Mouse (Mus musculus) lung, postnatal 14 days (tissue): ENCODE data around the gene Epb41l4b.

Experiments
- DNase-seq: peaks from one replicate; pipeline ENCODE4 v3.0.0; 2021

Gene Epb41l4b

GRCm38 (mm10) chr4:57153068-57153835 is 10.0 kb upstream of the Epb41l4b start:
- DNase-seq = no peak

GRCm38 (mm10) chr4:57148182-57148581 is 4.9 kb upstream of the Epb41l4b start:
- no peak for DNase-seq

- DNase-seq = no peak
Observed at GRCm38 (mm10) chr4:57142374-57143025, 737 bp downstream of the Epb41l4b start.

GRCm38 (mm10) chr4:57141908-57142361 is 1.3 kb downstream of the Epb41l4b start:
- DNase-seq = no peak

- no peak for DNase-seq
Observed at GRCm38 (mm10) chr4:57140992-57141717, 2.1 kb downstream of the Epb41l4b start.

GRCm38 (mm10) chr4:57140200-57140799 is 2.9 kb downstream of the Epb41l4b start:
- no peak for DNase-seq

GRCm38 (mm10) chr4:57139433-57139832 is 3.8 kb downstream of the Epb41l4b start:
- peak; percentile 36 for DNase-seq

GRCm38 (mm10) chr4:57138093-57138440 is 5.2 kb downstream of the Epb41l4b start:
- DNase-seq = no peak

- DNase-seq = no peak
Observed at GRCm38 (mm10) chr4:57137371-57138092, 5.7 kb downstream of the Epb41l4b start.

- no peak for DNase-seq
Observed at GRCm38 (mm10) chr4:57135431-57135830, 7.8 kb downstream of the Epb41l4b start.

- DNase-seq = no peak
Observed at GRCm38 (mm10) chr4:57134554-57134953, 8.7 kb downstream of the Epb41l4b start.

- DNase-seq = no peak
Observed at GRCm38 (mm10) chr4:57131839-57132238, 11.4 kb downstream of the Epb41l4b start.

GRCm38 (mm10) chr4:57129718-57130515 is 13.3 kb downstream of the Epb41l4b start:
- no peak for DNase-seq

- DNase-seq = peak; percentile 53
Observed at GRCm38 (mm10) chr4:57123003-57123402, 20.2 kb downstream of the Epb41l4b start.

GRCm38 (mm10) chr4:57122166-57122565 is 21.1 kb downstream of the Epb41l4b start:
- DNase-seq = no peak

GRCm38 (mm10) chr4:57120563-57120962 is 22.7 kb downstream of the Epb41l4b start:
- DNase-seq = no peak

- DNase-seq = no peak
Observed at GRCm38 (mm10) chr4:57119976-57120375, 23.3 kb downstream of the Epb41l4b start.

- DNase-seq = no peak
Observed at GRCm38 (mm10) chr4:57118883-57119282, 24.4 kb downstream of the Epb41l4b start.

GRCm38 (mm10) chr4:57116278-57116677 is 27.0 kb downstream of the Epb41l4b start:
- DNase-seq = no peak

- peak; percentile 74 for DNase-seq
Observed at GRCm38 (mm10) chr4:57114617-57115592, 28.3 kb downstream of the Epb41l4b start.
